Mouse (Mus musculus): ENCODE measurements around the gene Nos3.

Gene Nos3

GRCm38 (mm10) chr5:24399686-24400085, 35.1 kb downstream of the Nos3 start:
- DNase-seq (ENCODE audit: low read depth, low spot score), result no peak

- no peak for DNase-seq (ENCODE audit: low read depth, low spot score)
Measured at GRCm38 (mm10) chr5:24400362-24400761, 35.8 kb downstream of the Nos3 start.

GRCm38 (mm10) chr5:24400911-24401605, 36.4 kb downstream of the Nos3 start:
- DNase-seq (ENCODE audit: low read depth, low spot score), result no peak

GRCm38 (mm10) chr5:24401969-24402368, 37.4 kb downstream of the Nos3 start:
- no peak for DNase-seq (ENCODE audit: low read depth, low spot score)

- DNase-seq (ENCODE audit: low read depth, low spot score), result no peak
Measured at GRCm38 (mm10) chr5:24404594-24405360, 40.2 kb downstream of the Nos3 start.

- no peak for DNase-seq (ENCODE audit: low read depth, low spot score)
Measured at GRCm38 (mm10) chr5:24405389-24405876, 40.8 kb downstream of the Nos3 start.

GRCm38 (mm10) chr5:24408651-24409050, 44.0 kb downstream of the Nos3 start:
- DNase-seq (ENCODE audit: low read depth, low spot score), result no peak

- no peak for DNase-seq (ENCODE audit: low read depth, low spot score)
Measured at GRCm38 (mm10) chr5:24409466-24409865, 44.9 kb downstream of the Nos3 start.

- no peak for DNase-seq (ENCODE audit: low read depth, low spot score)
Measured at GRCm38 (mm10) chr5:24412063-24412462, 47.5 kb downstream of the Nos3 start.

- DNase-seq (ENCODE audit: low read depth, low spot score), result no peak
Measured at GRCm38 (mm10) chr5:24413042-24413693, 48.6 kb downstream of the Nos3 start, which contains the start of gene Asic3. TSS of gene Asic3 (plus strand) at chr5:24413392.

GRCm38 (mm10) chr5:24413938-24414337, 49.3 kb downstream of the Nos3 start:
- DNase-seq (ENCODE audit: low read depth, low spot score), result no peak

- DNase-seq (ENCODE audit: low read depth, low spot score), result peak; percentile 92
Measured at GRCm38 (mm10) chr5:24416222-24416736, 51.7 kb downstream of the Nos3 start.

- no peak for DNase-seq (ENCODE audit: low read depth, low spot score)
Measured at GRCm38 (mm10) chr5:24417587-24417986, 53.0 kb downstream of the Nos3 start.

GRCm38 (mm10) chr5:24420381-24420780, 55.8 kb downstream of the Nos3 start:
- no peak for DNase-seq (ENCODE audit: low read depth, low spot score)

GRCm38 (mm10) chr5:24423129-24424003, 58.8 kb downstream of the Nos3 start, which contains the start of the genes Cdk5 and Slc4a2:
TSS of gene Cdk5 (minus strand) at chr5:24423530.
TSS of gene Slc4a2 (plus strand) at chr5:24423837.
- DNase-seq (ENCODE audit: low read depth, low spot score), result peak; percentile 100

- no peak for DNase-seq (ENCODE audit: low read depth, low spot score)
Measured at GRCm38 (mm10) chr5:24424004-24424781, 59.6 kb downstream of the Nos3 start.

GRCm38 (mm10) chr5:24424861-24425411, 60.3 kb downstream of the Nos3 start:
- peak; percentile 78 for DNase-seq (ENCODE audit: low read depth, low spot score)

- peak; percentile 83 for DNase-seq (ENCODE audit: low read depth, low spot score)
Measured at GRCm38 (mm10) chr5:24425421-24426036, 60.9 kb downstream of the Nos3 start.

GRCm38 (mm10) chr5:24426037-24426432, 61.4 kb downstream of the Nos3 start:
- DNase-seq (ENCODE audit: low read depth, low spot score), result no peak

All from R1 (cell line).